Mouse (Mus musculus) liver, embryonic 14.5 days (tissue): ENCODE data around the gene Mknk1. TPM values are rescaled to one million over a fixed set of nuclear protein-coding genes. Genes with fewer than 3 reads are reported as not detected.

Experiments used
- ATAC-seq: fragments of 200-750 bp; cut with Nextera tagmentation; 2 replicates; pipeline ENCODE4 v1.8.0; 2017; ENCODE audit warnings: moderate number of reproducible peaks, mild to moderate bottlenecking, moderate library complexity; ENCODE audit not compliant: insufficient read depth
- DNase-seq, 3 experiments: peaks; one replicate each; pipeline ENCODE4 v3.0.0-alpha.2; 2012 to 2013; ENCODE audit warnings: low read depth in 3 of 3, low spot score in 3 of 3
- H3K27ac ChIP-seq: fragments of 300-500 bp; sonication (generic); 2 replicates; pipeline ENCODE4 v1.5.1; 2014; ENCODE audit warnings: moderate library complexity, mild to moderate bottlenecking, control low read depth, inconsistent platforms
- H3K27me3 ChIP-seq: fragments of 300-500 bp; sonication (generic); 2 replicates; pipeline ENCODE4 v1.6.1; 2014; ENCODE audit warnings: mild to moderate bottlenecking, low read length, moderate library complexity; ENCODE audit not compliant: control insufficient read depth, insufficient read depth
- H3K36me3 ChIP-seq: fragments of 300-500 bp; sonication (generic); replicated peaks from 2 replicates; pipeline ENCODE4 v1.6.1; 2014; ENCODE audit warnings: low read depth; ENCODE audit not compliant: control insufficient read depth, insufficient read depth
- H3K4me1 ChIP-seq, 2 experiments: fragments of 200-500 bp in 1 of 2; fragments of 300-500 bp in 1 of 2; sonication (generic) in 1 of 2; replicated peaks; 2 replicates each; pipeline ENCODE4 v1.6.1; 2012 to 2014; ENCODE audit warnings: antibody characterized with exemption in 1 of 2, inconsistent platforms in 1 of 2, low read length in 1 of 2; ENCODE audit not compliant: control insufficient read depth in 2 of 2, insufficient read depth in 2 of 2
- H3K4me2 ChIP-seq: fragments of 300-500 bp; sonication (generic); 2 replicates; pipeline ENCODE4 v1.6.1; 2014; ENCODE audit warnings: low read depth, mild to moderate bottlenecking, control low read depth, moderate library complexity
- H3K4me3 ChIP-seq, 2 experiments: fragments of 200-500 bp in 1 of 2; fragments of 300-500 bp in 1 of 2; sonication (generic) in 1 of 2; 2 replicates each; pipeline ENCODE4 v1.5.1; 2012 to 2014; ENCODE audit warnings: low read depth in 2 of 2, low read length in 2 of 2, mild to moderate bottlenecking in 2 of 2, control low read depth in 1 of 2, inconsistent platforms in 1 of 2, moderate library complexity in 1 of 2; ENCODE audit not compliant: insufficient read depth in 1 of 2
- H3K9ac ChIP-seq: fragments of 300-500 bp; sonication (generic); replicated peaks from 2 replicates; pipeline ENCODE4 v1.6.1; 2014; ENCODE audit warnings: mild to moderate bottlenecking, control low read depth, moderate library complexity
- H3K9me3 ChIP-seq: fragments of 300-500 bp; sonication (generic); 2 replicates; pipeline ENCODE4 v1.6.1; 2016; ENCODE audit warnings: low read length, mixed read lengths; ENCODE audit not compliant: control insufficient read depth
- CTCF ChIP-seq: IDR thresholded peaks from 2 replicates; pipeline ENCODE4 v1.5.1; 2016; ENCODE audit warnings: antibody characterized with exemption, low read depth, control low read depth
- EP300 ChIP-seq: IDR thresholded peaks from 2 replicates; pipeline ENCODE4 v1.6.1; 2016; ENCODE audit warnings: antibody characterized with exemption, low read depth
- WGBS: fragments of 180-500 bp; shearing (Covaris S2); extraction: QIAGEN DNeasy Blood & Tissue Kit; methylation state at CpG from one replicate; pipeline ENCODE4 v1.1.7; 2014; ENCODE audit not compliant: insufficient replicate concordance; 5-methylcytosine and 5-hydroxymethylcytosine counted together
- polyA plus RNA-seq, 2 experiments: library from polyadenylated mRNA; depleted of rRNA in 1 of 2; stranded (reverse) in 1 of 2; unstranded in 1 of 2; fragments of >200 nt; fragmentation: Nextera tagmentation in 1 of 2; extraction: Ambion mirVana in 1 of 2; gene quantifications; 2 replicates each; pipeline versions ENCODE4 v1.2.1 to v1.2.3; 2012 to 2014

Mknk1 gene
- polyA plus RNA-seq, 2 experiments, result 21.3 to 34.8 TPM

GRCm38 (mm10) chr4:115863880-115864279, 24.9 kb downstream of the Mknk1 start:
- WGBS, result 86% methylated on average over 10 of the region's 10 CpGs
- H3K4me1 ChIP-seq, result peaks cover 0 to 5% of the 10 kb centered on the region in 2 experiments; a peak in 1 of 4 replicates
- no peaks in the 10 kb centered on the region for H3K9me3 ChIP-seq
- ATAC-seq, result no peak
- no peak overlapping the region for H3K27ac ChIP-seq
- peaks cover 75% of the 10 kb centered on the region for H3K36me3 ChIP-seq
- H3K4me2 ChIP-seq, result no peak overlapping the region
- TF ChIP-seq EP300, result no peak
- no peak for TF ChIP-seq CTCF
- no peak for DNase-seq
- no peak overlapping the region for H3K4me3 ChIP-seq
- H3K27me3 ChIP-seq, result no peaks in the 10 kb centered on the region
- H3K9ac ChIP-seq, result no peak overlapping the region

- H3K9me3 ChIP-seq, result no peaks in the 10 kb centered on the region
- H3K27me3 ChIP-seq, result no peaks in the 10 kb centered on the region
- H3K4me3 ChIP-seq, result no peak overlapping the region
- H3K4me2 ChIP-seq, result no peak overlapping the region
- ATAC-seq (no peak), DNase-seq (no peak)
- H3K36me3 ChIP-seq, result peaks cover 58% of the 10 kb centered on the region
- 77% methylated on average over 16 of the region's 16 CpGs for WGBS
- no peaks in the 10 kb centered on the region for H3K4me1 ChIP-seq
- TF ChIP-seq CTCF, result no peak
- TF ChIP-seq EP300, result no peak
- no peak overlapping the region for H3K27ac ChIP-seq
- no peak overlapping the region for H3K9ac ChIP-seq
Measured at GRCm38 (mm10) chr4:115869512-115870210, 30.7 kb downstream of the Mknk1 start.

- WGBS, result 83% methylated on average over 3 of the region's 3 CpGs
- Histone ChIP-seq H3K9me3 (no peaks in the 10 kb centered on the region), H3K27me3 (no peaks in the 10 kb centered on the region), H3K4me2 (no peak overlapping the region), H3K4me1 (no peaks in the 10 kb centered on the region), H3K27ac (no peak overlapping the region), H3K9ac (no peak overlapping the region), H3K4me3 (no peak overlapping the region), H3K36me3 (peaks cover 63% of the 10 kb centered on the region)
- no peak for ATAC-seq
- TF ChIP-seq CTCF, result no peak
- TF ChIP-seq EP300, result no peak
- no peak for DNase-seq
Measured at GRCm38 (mm10) chr4:115873231-115873630, 34.2 kb downstream of the Mknk1 start.

- no peak for TF ChIP-seq CTCF
- TF ChIP-seq EP300, result no peak
- Histone ChIP-seq H3K27ac (no peak overlapping the region), H3K27me3 (no peaks in the 10 kb centered on the region), H3K4me1 (no peaks in the 10 kb centered on the region), H3K36me3 (peaks cover 34% of the 10 kb centered on the region), H3K9me3 (no peaks in the 10 kb centered on the region), H3K4me2 (no peak overlapping the region), H3K4me3 (no peak overlapping the region), H3K9ac (no peak overlapping the region)
- 52% methylated on average over 11 of the region's 11 CpGs for WGBS
- DNase-seq (no peak), ATAC-seq (no peak)
Measured at GRCm38 (mm10) chr4:115878216-115878678, 39.2 kb downstream of the Mknk1 start.

GRCm38 (mm10) chr4:115878828-115879227, 39.8 kb downstream of the Mknk1 start:
- H3K4me3 ChIP-seq, result no peak overlapping the region
- no peak for DNase-seq
- peaks cover 28% of the 10 kb centered on the region for H3K36me3 ChIP-seq
- H3K27ac ChIP-seq, result no peak overlapping the region
- WGBS, result 70% methylated on average over 9 of the region's 9 CpGs
- TF ChIP-seq EP300 (no peak), CTCF (no peak)
- H3K4me1 ChIP-seq, result no peaks in the 10 kb centered on the region
- no peaks in the 10 kb centered on the region for H3K27me3 ChIP-seq
- H3K9me3 ChIP-seq, result no peaks in the 10 kb centered on the region
- H3K4me2 ChIP-seq, result no peak overlapping the region
- no peak for ATAC-seq
- H3K9ac ChIP-seq, result no peak overlapping the region
